Mouse (Mus musculus) left cerebral cortex, adult 9 months (tissue): ENCODE results near the gene Olfr1220.

Experiments used
- DNase-seq, 2 experiments: peaks; one replicate each; pipeline ENCODE4 v3.0.0; 2022; ENCODE audit warnings: low spot score in 2 of 2

Olfr1220 gene

DNA sequence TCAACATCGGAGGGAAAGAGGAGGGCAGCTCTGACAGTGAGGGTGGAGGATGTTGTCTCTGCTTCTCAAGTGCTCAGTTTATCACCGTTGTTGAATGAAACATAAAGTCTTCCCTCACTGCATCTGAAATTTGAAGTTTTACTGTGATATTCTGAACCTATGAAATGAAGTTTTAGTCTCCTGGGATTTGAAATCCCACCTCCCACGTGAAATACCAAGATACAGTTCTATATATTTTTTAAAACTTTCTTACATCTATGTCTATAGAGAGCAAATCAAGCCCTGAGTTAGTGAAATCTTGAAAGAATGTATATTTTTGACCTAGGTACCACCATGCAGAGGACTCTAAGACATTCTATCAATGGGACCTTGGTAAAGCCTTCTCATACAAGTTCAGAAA lies at the start of gene Olfr1220:
Gene Olfr1220, minus strand, starts transcription at position 101 of the 400 bp plus-strand sequence.
- no peak for DNase-seq

DNA sequence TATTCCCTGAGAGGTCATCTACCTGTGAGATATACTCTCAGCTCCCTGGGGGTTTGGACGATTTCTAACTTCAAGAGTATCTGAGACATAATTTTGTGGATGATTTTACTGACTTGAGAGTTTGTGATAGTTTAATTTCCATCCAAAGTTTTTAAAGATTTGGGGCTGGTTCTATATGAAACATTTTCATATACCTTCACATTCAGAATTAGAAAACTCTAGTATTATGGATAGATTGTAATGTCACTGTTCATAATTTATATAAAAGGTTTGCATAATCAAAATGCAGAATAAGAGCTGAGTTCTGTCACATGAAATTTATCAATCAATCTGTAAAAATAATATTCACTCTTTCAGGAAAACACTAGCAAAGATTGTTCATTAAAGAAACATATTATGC lies 44.8 kb upstream of the Olfr1220 start, which contains the start of gene Olfr1223:
Gene Olfr1223, minus strand, starts transcription at position 101 of the 400 bp plus-strand sequence.
- DNase-seq, result no peak

DNA sequence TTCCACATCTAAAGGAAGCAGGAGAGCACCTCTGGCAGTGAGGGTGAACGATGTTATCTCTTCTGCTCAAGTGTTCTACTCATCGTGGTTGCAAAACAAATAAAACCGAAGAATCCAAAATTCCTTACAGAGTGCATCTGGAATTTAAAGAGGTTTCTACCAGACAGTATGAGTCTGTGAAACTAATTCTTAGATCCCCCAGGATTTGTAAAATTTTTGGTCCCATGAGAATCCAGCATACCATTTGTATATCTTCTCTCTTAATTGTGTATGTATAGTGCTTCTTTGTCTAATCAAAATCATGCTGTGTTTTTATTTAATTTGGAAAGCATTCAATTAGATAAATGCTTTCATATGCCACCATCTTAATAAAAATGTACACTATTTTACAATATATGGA lies 26.3 kb upstream of the Olfr1220 start, which contains the start of gene Olfr1222:
Gene Olfr1222, minus strand, starts transcription at position 101 of the 400 bp plus-strand sequence.
- no peak for DNase-seq

DNA sequence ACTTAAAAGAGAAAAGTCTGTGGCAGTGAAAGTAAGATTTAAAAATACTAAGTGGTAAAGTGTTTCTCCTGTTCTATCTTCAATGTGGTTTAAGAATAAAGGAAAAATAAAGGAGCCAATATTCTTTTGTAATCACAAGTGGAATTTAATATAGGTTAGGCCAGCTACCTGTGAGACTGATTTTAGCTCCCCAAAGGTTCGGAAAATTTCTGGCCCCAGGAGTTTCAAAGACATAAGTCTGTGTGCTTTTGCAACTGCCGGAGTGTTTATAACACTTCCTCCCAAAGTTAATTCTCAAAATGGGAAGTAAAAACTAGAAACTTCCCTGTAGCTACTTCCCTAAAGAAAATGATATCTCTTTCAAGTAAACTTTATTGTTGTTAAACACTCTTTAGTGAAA lies 10.5 kb upstream of the Olfr1220 start, which contains the start of gene Olfr1221:
Gene Olfr1221, minus strand, starts transcription at position 101 of the 400 bp plus-strand sequence.
- no peak for DNase-seq

DNA sequence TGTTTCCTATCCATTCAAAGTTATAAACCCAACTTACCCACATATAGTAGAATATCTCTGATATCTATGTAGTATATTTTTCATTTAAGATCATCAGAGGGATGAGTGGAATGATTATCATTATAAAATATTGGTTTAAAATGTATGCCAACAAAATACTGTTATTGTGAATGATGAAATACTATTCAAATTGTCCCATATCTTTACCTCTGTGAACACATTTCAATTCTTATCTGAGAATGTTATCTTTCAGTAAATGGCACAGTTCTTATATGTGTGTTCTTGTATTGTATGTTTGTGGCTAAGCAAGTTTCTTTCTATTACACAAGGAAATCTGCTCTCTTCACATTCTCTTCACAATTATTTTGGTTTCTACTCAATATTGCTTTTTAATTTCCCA lies 984 bp downstream of the Olfr1220 start:
- DNase-seq, result no peak

DNA sequence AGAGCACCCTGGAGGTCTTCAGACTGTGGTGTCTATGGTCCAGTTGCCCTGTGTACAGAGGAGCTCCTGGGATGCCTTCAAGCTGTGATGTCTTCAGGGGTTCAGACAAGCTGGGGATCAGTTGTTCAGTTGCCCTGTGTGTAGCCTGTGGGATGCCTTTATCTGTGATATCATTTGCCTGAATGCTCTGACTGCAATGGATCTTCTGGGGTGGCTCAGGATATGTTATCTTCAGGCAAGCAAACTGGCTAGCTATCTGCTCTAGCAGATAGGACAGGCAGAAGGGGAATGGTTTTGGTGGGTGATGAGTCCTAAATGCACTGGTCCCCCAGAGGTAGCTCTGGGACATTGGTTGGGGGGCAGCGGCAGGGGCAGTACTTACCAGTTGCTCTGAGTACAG lies 12.8 kb downstream of the Olfr1220 start:
- no peak for DNase-seq

DNA sequence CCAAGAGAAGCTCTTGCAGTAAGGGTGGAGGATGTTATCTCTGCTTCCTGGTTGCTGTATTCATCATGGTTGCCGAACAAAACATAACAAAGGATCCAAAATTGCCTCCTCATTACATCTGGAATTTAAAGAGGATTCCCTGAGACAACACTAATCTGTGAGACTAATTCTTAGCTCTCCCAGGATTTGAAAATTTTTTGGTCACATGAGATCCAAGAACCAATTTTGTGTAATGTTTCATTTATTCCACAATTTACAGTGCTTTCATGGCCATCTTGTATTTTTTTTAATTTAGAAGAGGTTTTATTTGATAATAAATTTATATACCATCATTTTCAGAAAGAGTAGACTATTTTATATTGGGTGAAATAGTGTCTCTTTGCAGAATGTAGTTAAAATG lies 23.2 kb downstream of the Olfr1220 start, which contains the start of gene Olfr1219:
Gene Olfr1219, minus strand, starts transcription at position 101 of the 400 bp plus-strand sequence.
- no peak for DNase-seq

DNA sequence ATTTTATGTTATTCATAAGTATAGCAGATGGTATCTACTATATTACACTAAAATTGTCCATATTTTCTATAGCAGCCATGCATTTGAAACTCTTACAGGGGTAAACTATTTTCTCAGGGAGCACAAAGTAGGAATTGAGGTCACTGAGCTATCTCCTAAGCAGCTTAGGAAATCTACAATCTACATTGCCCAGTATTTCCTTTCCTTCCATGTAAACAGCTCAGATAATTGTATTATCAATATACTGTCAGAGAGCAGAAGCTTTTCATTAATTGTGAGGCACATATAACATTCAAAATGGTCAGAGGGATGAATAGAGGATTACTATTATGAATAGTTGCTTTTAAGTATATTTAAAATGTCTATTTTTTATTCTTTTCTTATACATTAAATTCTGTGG lies 25.1 kb downstream of the Olfr1220 start:
- no peak for DNase-seq

DNA sequence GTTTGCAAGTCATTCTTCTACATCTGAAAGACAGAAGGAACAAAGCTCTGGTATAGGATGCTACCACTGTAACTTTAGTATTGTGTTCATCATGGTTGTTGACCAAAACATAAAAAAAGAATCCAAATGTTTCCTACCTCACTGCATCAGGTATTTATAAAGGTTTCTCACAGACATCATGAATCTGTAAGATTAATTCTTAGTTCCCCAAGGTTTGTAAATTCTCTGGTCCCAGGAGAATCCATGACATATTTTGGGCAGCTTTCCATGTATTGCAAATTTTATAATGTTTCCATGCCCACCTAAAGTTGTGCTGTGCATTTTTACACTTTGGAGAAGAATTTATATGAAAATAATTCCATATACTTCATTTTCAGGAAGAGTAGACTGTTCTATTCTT lies 45.5 kb downstream of the Olfr1220 start, which contains the start of gene Olfr1218:
Gene Olfr1218, minus strand, starts transcription at position 101 of the 400 bp plus-strand sequence.
- DNase-seq, result no peak
